Mouse (Mus musculus) spleen, postnatal 4 days (tissue): ENCODE results near the gene Stard5.

ENCODE experiments used
- DNase-seq, 2 experiments: peaks; one replicate each; pipeline ENCODE4 v3.0.0; 2022; ENCODE audit warnings: low spot score in 2 of 2

Gene Stard5

GRCm38 (mm10) chr7:83631828-83632681 lies at the start of gene Stard5:
TSS of gene Stard5 (plus strand) at chr7:83631959.
- DNase-seq, result peak; percentile 86 to 90

- peak in 1 of 2 experiments; percentile 49 for DNase-seq
Measured at GRCm38 (mm10) chr7:83584639-83585471, 46.9 kb upstream of the Stard5 start, which contains the start of gene Tmc3. TSS of gene Tmc3 (plus strand) at chr7:83584927.

DNA sequence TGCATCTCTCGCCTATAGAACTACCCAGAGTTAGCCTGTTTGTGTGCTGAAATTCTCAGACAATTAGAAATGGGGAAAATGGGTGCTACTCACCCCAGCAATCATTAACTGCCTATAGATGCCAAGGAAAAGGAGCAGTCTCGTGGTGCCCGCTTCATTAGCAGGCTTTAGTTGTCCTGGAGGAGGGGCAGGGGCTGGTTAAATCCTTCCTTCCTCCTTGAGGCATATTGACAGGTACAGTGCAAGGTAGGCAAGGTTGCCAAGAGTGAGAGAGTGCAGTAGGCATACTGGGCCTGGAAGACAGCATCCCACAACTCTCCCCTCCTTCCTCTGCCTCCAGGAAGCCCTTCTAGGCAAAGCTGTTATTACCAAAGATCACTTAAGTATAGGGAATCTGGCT lies 37.7 kb upstream of the Stard5 start:
- no peak for DNase-seq

DNA sequence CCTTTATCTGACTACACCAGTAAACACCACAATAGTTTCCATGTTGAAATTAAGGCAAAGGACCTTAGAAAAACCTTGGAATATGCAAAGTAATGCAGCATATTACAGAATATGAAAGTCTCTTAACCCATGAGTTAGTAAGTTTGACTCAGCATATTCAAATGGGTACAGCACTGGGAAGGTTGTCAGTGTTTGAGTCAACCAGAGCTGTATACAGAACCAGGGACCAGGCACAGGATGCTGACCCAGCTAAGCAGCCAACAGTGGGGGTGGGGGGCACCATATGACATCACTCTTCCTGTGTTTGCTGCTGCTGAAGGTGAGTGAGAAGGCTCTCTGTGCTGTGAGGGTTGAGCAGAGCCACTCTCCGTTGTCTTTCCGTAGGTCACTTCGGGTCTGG lies 34.7 kb upstream of the Stard5 start:
- DNase-seq, result no peak

GRCm38 (mm10) chr7:83598997-83599912 lies 32.5 kb upstream of the Stard5 start:
- no peak for DNase-seq

DNA sequence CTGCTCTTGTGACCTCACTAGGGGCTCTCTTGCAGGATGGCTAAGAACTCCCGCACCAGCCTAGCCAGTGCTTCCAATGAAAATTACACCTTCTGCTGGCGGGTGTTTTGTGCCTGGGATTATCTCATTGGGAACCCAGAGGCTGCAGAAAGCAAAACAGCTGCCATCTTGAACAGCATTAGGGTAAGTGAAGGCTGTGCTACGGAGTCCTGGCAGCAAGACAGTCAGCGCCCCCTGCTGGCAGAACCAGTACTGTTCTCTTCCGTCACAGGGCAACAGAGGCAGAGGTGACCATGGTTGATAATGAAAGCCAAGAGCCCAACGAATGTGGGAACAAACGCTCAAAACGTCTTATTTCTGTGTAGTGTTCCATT lies 31.9 kb upstream of the Stard5 start:
- peak; percentile 64 to 88 for DNase-seq

DNA sequence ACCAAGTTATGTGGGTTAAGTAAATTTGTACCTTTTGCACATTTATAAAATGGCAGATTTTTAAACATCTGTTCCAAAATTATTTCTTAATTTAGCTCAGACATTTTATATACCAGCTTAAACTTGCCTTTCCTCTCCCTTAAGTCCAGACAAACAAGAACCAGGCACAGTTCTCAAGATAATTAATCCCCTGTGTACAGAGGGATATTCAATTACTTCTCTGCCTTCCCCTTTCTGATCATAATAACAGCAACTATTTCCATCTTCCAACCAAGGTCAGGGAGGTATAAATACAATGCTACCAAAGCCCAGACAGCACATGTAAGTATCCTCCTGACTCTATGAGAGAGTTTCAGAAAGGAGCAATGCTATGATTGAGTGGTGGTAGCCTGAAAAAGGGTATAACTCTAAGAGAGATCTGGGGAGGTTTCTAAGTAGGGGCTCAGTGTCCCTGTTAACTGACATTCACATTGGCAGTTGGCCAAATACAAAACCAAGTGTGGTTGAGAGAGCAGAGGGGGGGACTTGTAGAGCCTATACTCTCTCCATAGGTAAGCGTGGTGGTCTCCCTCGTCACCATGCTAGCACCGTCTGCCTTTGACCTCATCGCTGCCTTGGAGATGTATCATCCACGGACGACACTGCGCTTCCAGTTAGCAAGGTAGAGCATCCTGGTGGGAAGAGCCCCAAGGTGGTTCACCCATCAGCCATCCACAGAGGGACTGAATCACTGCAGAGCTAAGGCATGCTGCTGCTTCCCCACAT lies 27.4 kb upstream of the Stard5 start:
- no peak for DNase-seq

DNA sequence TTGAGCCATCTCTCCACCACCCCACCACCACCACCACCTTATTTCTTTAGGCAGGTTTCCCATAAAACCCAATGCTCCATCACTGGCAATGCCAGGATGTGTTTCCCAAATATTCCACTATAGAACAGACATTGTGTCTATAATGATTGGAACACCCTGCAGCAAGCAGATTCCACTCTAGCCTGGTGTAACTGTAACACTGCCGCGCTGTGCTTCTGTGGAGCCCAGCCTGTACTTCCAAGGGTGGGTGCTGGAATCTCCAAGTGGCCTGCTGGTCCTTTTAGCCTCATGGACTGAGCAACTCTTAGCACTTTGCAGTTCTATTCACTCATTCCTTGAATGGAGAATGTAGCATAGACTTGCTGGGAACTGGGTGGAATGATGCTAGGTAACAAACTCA lies 25.0 kb upstream of the Stard5 start:
- DNase-seq, result no peak

GRCm38 (mm10) chr7:83609891-83610290 lies 21.9 kb upstream of the Stard5 start:
- DNase-seq, result no peak

- DNase-seq, result no peak
Measured at GRCm38 (mm10) chr7:83611886-83612285, 19.9 kb upstream of the Stard5 start.

DNA sequence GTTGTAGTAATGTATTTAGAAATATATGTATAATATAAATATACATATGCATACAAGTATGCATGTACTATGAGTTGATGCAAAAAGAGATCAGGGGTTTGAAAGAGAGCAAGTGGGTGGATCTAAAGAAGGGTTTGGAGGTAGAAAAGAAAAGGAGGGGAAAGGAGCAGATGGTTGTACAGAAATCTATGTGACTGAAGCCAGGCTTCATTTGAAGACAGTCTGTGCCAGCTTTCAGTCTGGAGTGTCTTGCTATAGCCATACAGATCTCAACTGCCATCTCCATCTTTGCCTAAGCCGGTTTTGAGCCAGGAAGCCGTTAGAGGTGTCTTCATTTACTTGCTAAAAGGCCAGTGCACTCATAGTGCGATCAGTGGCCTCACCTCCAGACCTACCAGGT lies 16.5 kb upstream of the Stard5 start:
- no peak for DNase-seq

GRCm38 (mm10) chr7:83615815-83616214 lies 15.9 kb upstream of the Stard5 start:
- DNase-seq, result no peak

- DNase-seq, result no peak
Measured at GRCm38 (mm10) chr7:83616268-83616667, 15.5 kb upstream of the Stard5 start.

GRCm38 (mm10) chr7:83618709-83619108 lies 13.1 kb upstream of the Stard5 start:
- no peak for DNase-seq

DNA sequence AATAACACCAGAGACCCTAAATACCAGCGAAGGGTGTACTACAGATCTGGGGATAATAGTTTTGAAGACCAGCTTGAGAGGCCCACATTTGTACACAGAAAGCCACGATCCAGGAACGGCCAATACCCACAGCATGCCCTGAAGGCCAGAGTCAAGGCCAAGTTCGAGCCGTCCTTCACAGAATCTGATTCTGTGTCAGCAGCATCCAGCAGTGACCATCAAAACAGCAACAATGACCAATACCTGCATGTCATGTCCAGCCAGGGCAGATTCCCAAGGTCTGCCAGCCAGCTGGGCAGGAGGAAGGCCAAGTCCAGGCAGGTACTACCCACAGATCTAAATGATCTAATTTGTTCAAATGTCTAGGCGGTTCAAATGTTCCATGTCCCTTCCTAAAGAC lies 9.2 kb upstream of the Stard5 start:
- no peak for DNase-seq

DNA sequence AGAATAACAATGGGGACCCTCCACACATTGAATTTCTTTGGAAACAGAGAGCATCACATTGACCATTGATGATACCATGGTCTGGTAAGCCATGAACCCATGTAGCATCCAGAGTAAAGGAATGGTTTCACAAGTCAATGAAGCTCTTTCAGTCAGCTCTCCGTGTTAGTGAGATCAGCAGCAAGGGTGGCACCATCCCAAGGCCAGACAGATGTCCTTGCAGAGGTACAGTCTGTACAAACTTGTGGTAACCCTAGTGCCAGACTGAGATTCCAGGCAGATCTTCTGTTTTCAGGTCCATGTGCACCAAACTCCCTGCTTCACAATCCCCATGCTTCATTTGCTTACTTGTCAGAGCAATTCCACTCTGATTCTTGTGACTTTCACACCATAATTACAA lies 7.7 kb upstream of the Stard5 start:
- no peak for DNase-seq

- no peak for DNase-seq
Measured at GRCm38 (mm10) chr7:83626557-83627257, 5.1 kb upstream of the Stard5 start.

GRCm38 (mm10) chr7:83627369-83627768 lies 4.4 kb upstream of the Stard5 start:
- no peak for DNase-seq

GRCm38 (mm10) chr7:83631073-83631827 lies 509 bp upstream of the Stard5 start:
- DNase-seq, result no peak

DNA sequence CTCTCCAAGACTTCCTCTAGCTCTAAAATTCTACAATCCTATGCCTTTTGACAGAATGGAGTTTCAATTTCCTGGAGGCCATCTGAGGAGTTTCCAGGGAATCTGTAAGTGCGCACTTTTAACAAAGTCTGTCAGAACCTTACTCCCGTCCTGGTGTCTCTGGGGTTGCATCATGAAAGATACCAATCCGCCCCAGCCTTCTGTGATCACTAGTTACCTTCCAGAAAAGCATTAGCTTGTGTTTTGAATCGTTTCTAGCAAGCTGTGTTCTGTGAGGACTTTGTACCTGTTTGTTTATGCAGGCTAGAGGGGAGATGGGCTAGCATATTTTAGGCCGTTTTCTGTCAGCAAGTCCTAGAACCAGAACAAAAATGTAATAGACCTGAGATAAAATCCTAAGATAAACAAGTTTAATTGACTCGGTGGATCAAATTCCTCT lies 942 bp downstream of the Stard5 start:
- no peak for DNase-seq
